Mouse (Mus musculus) heart, adult 10 weeks (tissue): ENCODE data around the gene Mcf2. TPM values are rescaled to one million over a fixed set of nuclear protein-coding genes. Genes with fewer than 3 reads are reported as not detected.

Experiments used
- polyA plus RNA-seq: library from polyadenylated mRNA; stranded (reverse); fragments of 350-450 nt; fragmentation: Illumina TruSeq; extraction: RNeasy Lipid Tissue Mini Kit (QIAGEN cat#74804); gene quantifications from one replicate; pipeline ENCODE4 v1.2.3, GENCODE M21; 2014; ENCODE audit warnings: low read depth, low replicate concordance

Mcf2 gene
- not detected for polyA plus RNA-seq

DNA sequence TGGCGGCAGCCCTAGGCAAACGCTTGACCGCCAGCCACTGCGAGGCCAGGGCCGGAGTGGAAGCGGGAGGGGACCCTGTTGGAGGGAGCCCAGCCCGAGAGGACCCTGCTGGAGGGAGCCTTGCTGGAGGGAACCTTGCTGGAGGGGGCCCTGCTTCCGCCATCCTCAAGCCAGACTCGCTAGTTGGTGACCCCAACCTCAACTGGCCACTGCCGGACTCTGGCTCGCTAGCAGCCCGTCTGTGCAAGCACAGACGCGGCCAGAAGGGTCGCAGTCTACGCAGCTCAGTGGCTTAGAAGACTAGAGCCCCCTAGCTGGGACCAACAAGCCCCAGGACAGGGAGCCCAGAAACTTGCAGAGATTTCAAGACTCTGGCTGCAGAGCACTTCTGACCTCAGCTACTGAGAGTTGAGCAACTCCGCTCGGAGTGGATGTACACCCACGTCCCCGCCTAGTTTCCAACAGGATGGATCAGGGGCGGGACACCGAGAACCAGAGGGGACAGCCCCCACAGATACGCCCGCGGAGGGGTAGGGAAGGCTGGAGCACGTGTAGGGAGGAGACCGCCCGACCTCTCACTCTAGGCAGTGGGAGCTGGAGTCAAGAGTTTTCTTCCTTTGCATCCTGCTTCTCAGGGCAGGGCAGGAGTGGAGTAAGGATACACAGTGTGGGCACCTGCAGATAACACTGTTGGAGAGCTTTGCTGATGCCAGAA is at the start of gene Mcf2:
Mcf2 (minus strand) TSS at position 346 of the 715 bp plus-strand sequence.

Other genes with a start within 250 kb of the Mcf2 start
- 0.31 TPM for gene F9, start 179.6 kb downstream of the Mcf2 start, polyA plus RNA-seq